Mouse (Mus musculus): ENCODE data around the gene Bckdha. TPM values are rescaled to one million over a fixed set of nuclear protein-coding genes. Genes with fewer than 3 reads are reported as not detected.
A peak's percentile ranks its signal among the peaks of the same experiment; 100 is the strongest.

Bckdha gene
- total RNA-seq (2022): 100 to 1,000 TPM; 302 to 362 (median 329) TPM

DNA sequence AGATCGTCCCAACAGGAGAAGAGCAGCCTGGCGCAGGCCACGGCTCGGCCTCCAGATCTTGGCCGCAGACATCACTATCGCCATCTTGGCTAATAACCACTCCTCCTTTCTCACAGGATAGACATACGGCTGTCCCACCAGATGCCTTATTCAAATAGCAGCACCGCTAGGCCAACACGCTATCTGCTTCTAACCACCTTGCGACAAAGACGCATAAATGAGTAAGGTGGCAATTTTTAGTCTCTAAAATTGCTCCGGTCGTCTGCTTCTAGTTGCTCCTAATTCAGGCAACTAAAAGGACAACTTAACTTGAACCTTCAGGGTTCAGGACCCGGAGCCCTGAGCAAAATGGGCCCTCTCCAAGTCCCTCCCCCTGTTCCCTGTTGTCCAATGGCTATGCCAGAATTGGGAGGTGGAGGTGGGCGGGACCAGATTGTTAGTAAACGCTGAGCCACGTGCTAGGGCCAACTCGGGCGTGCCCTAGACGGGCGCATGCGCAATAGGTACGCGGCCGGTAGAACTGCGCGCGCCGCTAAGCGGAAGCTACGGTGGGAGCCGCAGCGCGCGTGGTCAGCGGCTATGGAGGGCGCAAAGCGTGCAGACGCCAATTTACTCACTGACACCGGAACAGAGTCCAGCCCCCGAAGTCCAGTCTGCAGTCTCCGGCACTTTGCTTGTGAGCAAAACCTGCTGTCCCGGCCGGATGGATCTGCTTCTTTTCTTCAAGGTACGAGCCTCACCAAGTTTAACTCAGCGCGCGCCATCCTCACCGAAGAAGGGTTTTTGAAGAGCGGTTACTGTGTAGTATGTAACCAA lies at the start of gene Bckdha, which contains the start of gene Exosc5:
Gene Bckdha (minus strand): TSS at position 325 of the 816 bp plus-strand sequence.
Gene Exosc5 (plus strand): TSS at position 508 of the 816 bp plus-strand sequence.
- DNase-seq (ENCODE audit: low spot score): peak; percentile 100

- DNase-seq (ENCODE audit: low spot score): peak; percentile 79
Measured at GRCm38 (mm10) chr7:25707581-25708292, 49.0 kb upstream of the Bckdha start.

DNA sequence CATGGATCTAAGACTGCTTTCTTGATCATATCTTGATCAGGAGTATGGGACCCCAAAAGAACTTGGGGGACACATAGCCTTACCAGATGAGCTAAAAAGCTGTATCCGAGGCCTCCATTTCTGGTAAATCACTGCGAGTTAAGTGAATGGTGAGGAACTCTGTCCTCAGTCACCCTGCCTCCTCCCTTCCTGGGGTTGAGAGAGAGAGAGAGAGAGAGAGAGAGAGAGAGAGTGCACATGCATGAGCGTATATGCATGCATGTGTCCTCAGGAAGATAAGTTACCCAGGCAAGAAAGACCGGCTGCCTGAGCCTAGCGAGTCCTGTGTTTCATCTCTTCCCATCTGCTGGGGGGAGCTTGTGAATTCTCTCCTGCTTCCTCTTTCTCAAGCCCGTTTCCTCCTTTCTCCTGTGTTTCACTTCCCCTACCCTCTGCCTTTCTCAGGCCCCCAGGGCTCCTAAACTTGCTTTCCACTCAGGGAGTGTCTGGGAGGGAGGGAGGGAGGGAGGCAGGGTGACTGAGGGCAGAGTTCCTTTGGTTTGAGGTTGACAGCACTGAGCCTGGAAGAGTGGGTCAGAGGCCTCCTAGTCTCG lies 47.9 kb upstream of the Bckdha start:
- peak; percentile 47 for DNase-seq (ENCODE audit: low spot score)

GRCm38 (mm10) chr7:25705801-25706251 lies 47.0 kb upstream of the Bckdha start:
- peak; percentile 65 for DNase-seq (ENCODE audit: low spot score)

DNA sequence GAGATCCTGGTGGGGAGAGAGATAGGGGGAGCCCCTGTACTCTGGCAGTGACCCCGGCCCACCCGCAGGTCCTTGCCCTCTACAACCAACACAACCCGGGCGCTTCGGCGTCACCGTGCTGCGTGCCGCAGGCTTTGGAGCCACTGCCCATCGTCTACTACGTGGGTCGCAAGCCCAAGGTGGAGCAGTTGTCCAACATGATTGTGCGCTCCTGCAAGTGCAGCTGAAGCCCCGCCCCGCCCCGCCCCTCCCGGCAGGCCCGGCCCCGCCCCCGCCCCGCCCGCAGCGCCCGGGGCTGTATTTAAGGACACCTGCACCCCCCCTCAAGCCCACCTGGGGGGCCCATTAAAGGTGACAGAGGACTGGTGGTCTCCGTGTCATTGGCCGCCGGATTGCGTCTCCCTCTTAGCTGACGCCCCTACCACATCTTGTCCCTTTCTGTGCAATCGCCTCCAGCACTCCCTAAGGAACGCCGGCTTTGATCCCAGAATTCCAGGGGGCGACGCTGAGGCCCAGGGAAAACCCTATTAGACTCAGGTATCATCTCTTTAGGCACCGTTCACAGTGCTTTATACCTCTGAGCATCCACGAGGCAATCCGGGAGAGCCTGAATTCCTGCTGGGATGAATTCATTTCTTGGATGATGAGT lies 46.1 kb upstream of the Bckdha start:
- DNase-seq (ENCODE audit: low spot score): no peak

DNA sequence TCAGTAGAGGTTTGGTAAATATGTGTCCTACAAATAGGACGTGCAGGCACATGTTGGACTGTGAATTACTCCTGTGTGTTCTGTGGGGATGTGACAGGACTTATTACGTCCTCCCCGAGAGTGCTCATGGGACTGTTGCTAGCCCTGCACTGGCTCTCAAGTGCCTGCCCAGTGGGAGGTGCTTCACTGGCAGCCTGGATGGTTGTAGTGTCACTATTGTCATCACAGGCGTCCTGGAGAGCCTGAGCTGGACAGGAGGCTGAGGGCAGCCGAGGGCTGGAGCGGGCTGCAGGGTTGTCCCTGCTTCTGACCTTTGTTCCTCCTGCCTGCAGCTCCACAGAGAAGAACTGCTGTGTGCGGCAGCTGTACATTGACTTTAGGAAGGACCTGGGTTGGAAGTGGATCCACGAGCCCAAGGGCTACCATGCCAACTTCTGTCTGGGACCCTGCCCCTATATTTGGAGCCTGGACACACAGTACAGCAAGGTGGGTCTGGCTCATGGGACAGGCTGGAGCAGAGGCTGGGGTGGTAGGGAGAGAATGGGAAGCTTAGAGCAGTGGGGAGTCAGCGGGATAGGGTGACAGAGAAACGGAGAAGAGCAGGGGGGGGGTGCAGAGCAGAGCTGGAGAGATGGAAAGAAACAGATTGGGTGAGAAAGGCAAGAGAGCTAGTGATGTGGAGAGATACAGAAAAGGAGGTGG lies 45.2 kb upstream of the Bckdha start:
- DNase-seq (ENCODE audit: low spot score): peak; percentile 44

GRCm38 (mm10) chr7:25702350-25702749 lies 43.6 kb upstream of the Bckdha start:
- DNase-seq (ENCODE audit: low spot score): no peak

GRCm38 (mm10) chr7:25700732-25701131 lies 42.0 kb upstream of the Bckdha start:
- no peak for DNase-seq (ENCODE audit: low spot score)

- DNase-seq (ENCODE audit: low spot score): no peak
Measured at GRCm38 (mm10) chr7:25699851-25700250, 41.1 kb upstream of the Bckdha start.

DNA sequence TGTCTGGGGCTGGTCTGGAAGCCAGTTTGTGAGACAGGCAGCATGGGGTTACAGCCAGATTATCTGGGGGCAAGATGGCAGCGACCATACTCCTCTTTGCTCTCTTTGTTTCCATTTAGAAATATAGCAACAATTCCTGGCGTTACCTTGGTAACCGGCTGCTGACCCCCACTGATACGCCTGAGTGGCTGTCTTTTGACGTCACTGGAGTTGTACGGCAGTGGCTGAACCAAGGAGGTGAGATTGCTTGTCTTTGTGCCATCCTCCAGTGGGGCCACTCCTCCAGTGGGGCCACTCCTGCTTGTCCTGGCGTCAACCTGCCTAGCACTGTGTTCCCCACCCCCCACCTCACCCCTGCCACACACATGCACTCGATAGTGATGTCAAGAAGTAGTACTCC lies 35.3 kb upstream of the Bckdha start:
- no peak for DNase-seq (ENCODE audit: low spot score)

GRCm38 (mm10) chr7:25690051-25690450 lies 31.3 kb upstream of the Bckdha start:
- DNase-seq (ENCODE audit: low spot score): no peak

DNA sequence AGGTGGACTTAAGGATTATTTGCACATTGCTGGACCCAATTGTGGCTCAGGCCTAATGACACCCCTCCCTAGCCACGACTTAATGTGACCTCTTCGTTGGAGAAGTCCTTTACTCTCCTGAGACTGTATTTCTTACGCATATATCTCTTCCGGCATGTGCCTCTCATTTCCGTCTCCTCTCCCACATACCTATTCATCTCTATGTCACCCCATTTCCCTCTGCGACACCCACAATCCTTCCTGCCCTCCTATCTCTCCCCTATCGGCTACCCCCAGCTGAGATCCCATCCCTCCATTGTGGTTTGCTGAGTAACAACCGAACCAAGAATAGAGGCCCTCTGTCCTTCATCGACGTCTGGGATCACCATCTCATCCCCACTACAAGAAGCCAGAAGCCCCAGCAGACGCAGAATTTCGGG lies 30.8 kb upstream of the Bckdha start:
- DNase-seq (ENCODE audit: low spot score): no peak

- DNase-seq (ENCODE audit: low spot score): peak; percentile 85
Measured at GRCm38 (mm10) chr7:25688810-25689586, 30.2 kb upstream of the Bckdha start.

GRCm38 (mm10) chr7:25687811-25688401 lies 29.1 kb upstream of the Bckdha start:
- peak; percentile 50 for DNase-seq (ENCODE audit: low spot score)

DNA sequence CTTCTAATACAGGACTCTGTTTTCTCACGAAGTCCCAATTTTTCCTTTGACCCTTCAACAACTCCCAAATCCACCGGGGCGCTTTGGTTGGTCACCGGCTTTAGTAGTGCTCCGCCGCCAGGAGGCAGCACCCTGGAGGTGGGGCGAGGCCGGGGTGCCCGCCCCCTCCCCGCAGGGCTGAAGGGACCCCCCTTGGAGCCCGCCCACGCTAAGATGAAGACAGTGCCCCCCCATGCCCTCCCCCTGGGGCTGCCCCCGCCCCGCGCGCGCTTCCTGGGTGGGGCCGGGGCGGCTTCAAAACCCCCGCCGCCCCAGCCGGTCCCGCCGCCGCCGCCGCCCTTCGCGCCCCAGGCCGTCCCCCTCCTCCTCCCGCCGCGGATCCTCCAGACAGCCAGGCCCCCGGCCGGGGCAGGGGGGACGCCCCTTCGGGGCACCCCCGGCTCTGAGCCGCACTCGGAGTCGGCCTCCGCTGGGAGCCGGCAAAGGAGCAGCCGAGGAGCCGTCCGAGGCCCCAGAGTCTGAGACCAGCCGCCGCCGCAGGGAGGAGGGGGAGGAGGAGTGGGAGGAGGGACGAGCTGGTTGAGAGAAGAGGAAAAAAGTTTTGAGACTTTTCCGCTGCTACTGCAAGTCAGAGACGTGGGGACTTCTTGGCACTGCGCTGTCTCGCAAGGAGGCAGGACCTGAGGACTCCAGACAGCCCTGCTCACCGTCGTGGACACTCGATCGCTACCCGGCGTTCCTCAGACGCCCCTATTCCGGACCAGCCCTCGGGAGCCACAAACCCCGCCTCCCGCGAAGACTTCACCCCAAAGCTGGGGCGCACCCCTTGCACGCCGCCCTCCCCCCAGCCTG lies 28.1 kb upstream of the Bckdha start, which contains the start of gene Tgfb1:
Gene Tgfb1 (plus strand): TSS at position 323 of the 852 bp plus-strand sequence.
- DNase-seq (ENCODE audit: low spot score): peak; percentile 69

- DNase-seq (ENCODE audit: low spot score): no peak
Measured at GRCm38 (mm10) chr7:25685926-25686470, 27.2 kb upstream of the Bckdha start.

- no peak for DNase-seq (ENCODE audit: low spot score)
Measured at GRCm38 (mm10) chr7:25684659-25685058, 25.9 kb upstream of the Bckdha start.

GRCm38 (mm10) chr7:25683474-25684180 lies 24.8 kb upstream of the Bckdha start:
- DNase-seq (ENCODE audit: low spot score): no peak
